Mouse (Mus musculus): Measurements from ENCODE around the gene Gas2l2. TPM values are rescaled to one million over a fixed set of nuclear protein-coding genes. Genes with fewer than 3 reads are reported as not detected.

The Gas2l2 gene
- total RNA-seq, 1 experiment = 0.09 TPM

DNA sequence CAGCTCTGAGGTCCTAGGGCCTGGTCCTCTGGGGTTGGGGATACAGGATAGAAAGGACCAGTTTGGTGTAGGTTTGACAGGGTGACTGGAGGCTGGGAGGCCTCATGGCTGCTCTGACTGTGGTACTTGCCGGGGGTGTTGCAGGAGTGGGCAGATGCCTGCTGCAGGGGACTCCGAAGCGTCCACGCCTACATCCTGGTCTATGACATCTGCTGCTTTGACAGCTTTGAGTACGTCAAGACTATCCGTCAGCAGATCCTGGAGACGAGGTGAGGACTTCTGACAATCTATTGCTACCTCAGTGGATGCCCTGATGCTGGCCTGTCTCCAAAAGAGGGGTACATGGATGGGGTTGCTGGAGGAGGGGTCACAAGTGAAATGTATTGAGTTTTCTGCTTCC lies 11.5 kb downstream of the Gas2l2 start:
- no peak for DNase-seq (ENCODE audit: low read depth, low spot score)
- no peak overlapping the region for H3K27ac ChIP-seq (ENCODE audit: insufficient read depth, low read depth, low read length, poor library complexity, severe bottlenecking)
- no peak for TF ChIP-seq ZC3H11A (IDR thresholded peaks at IDR 0.05; ENCODE audit: borderline replicate concordance, low read depth, low read length)
- no peaks in the 10 kb centered on the region for H3K36me3 ChIP-seq (ENCODE audit: control insufficient read depth, insufficient read depth, low read length, poor library complexity, severe bottlenecking)
- in situ Hi-C loops (cut with MboI; ENCODE audit: low sequenced_read_pairs in 2 of 2, unreplicated experiment in 2 of 2) = loop anchor here in 1 of 2 experiments (25.0 kb wide), 1 partner anchor 355 kb away; the partner anchor contains the start of gene Slfn2
- no peak overlapping the region for H3K4me3 ChIP-seq (ENCODE audit: insufficient read depth in 1 of 2, low read depth in 1 of 2, low read length in 2 of 2, poor library complexity in 1 of 2, severe bottlenecking in 1 of 2)
- no peak overlapping the region for H3K9ac ChIP-seq (ENCODE audit: insufficient read depth, low read depth, low read length, poor library complexity, severe bottlenecking)
- H3K9me3 ChIP-seq (ENCODE audit: control insufficient read depth, insufficient read depth, low read depth, low read length) = no peaks in the 10 kb centered on the region
- peaks cover 0 to 5% of the 10 kb centered on the region in 2 experiments; a peak in 1 of 4 replicates for H3K4me1 ChIP-seq (ENCODE audit: control insufficient read depth in 2 of 2, insufficient read depth in 2 of 2, low read length in 2 of 2, poor library complexity in 1 of 2)

DNA sequence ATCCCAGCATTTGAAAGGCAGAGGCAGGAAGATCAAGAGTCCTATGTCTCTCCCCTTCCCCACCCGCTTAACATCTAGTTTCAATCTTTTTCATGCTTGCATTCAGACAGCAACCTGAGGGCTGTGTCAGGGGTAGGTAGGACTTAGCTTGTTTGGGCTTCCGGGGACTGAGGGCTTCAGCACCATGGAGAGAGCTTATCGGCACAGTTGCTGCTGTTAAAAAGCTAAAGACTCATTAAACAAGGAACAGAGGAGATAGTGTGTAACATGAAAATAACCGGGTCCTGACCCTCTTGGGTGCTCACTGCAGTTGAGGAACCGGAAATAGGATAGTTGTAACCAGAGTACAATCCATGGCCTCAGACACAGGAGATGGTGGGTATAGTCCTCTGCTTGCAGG lies 12.2 kb downstream of the Gas2l2 start:
- in situ Hi-C loops (cut with MboI; ENCODE audit: low sequenced_read_pairs in 2 of 2, unreplicated experiment in 2 of 2) = loop anchor here in 1 of 2 experiments (25.0 kb wide), 1 partner anchor 355 kb away; the partner anchor contains the start of gene Slfn2
- DNase-seq (ENCODE audit: low read depth, low spot score) = peak; percentile 81

DNA sequence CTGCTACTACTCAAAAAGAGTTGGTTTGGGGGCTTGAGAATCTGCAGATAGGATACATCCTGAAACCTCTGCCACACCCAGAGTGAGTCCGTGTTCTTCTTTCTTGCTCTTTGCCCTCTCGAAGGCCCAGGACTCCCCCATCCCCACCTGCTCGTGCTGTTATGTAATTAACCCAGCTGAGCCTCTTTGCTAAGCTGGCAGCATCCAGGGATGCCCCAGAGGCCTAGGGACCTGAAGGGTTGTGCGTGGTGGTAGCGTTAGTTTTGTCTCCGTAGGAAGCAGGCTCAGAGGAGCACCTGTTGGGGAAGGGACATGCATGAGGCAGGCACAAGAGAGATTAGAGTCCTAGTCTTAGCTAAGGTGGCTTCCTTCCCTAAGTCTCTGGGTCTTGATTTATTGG lies 18.7 kb downstream of the Gas2l2 start:
- no peaks in the 10 kb centered on the region for H3K9me3 ChIP-seq (ENCODE audit: control insufficient read depth, insufficient read depth, low read depth, low read length)
- H3K9ac ChIP-seq (ENCODE audit: insufficient read depth, low read depth, low read length, poor library complexity, severe bottlenecking) = no peak overlapping the region
- H3K27ac ChIP-seq (ENCODE audit: insufficient read depth, low read depth, low read length, poor library complexity, severe bottlenecking) = no peak overlapping the region
- in situ Hi-C loops (cut with MboI; ENCODE audit: low sequenced_read_pairs in 2 of 2, unreplicated experiment in 2 of 2) = loop anchor here in 1 of 2 experiments (25.0 kb wide), 1 partner anchor 348 kb away; the partner anchor contains the start of gene Slfn2
- no peak for DNase-seq (ENCODE audit: low read depth, low spot score)
- no peak for TF ChIP-seq MAFK (IDR thresholded peaks at IDR 0.05; ENCODE audit: insufficient read depth, low read depth, low read length)
- no peak for TF ChIP-seq ZNF384 (IDR thresholded peaks at IDR 0.05; ENCODE audit: low read depth, low read length)
- TF ChIP-seq HCFC1 (IDR thresholded peaks at IDR 0.05; ENCODE audit: borderline replicate concordance, insufficient read depth, low read length) = no peak
- TF ChIP-seq CHD2 (IDR thresholded peaks at IDR 0.05; ENCODE audit: low read depth, low read length) = no peak
- H3K36me3 ChIP-seq (ENCODE audit: control insufficient read depth, insufficient read depth, low read length, poor library complexity, severe bottlenecking) = no peaks in the 10 kb centered on the region
- H3K4me1 ChIP-seq (ENCODE audit: control insufficient read depth in 2 of 2, insufficient read depth in 2 of 2, low read length in 2 of 2, poor library complexity in 1 of 2) = peaks cover 4 to 7% of the 10 kb centered on the region in 2 experiments
- H3K4me3 ChIP-seq (ENCODE audit: insufficient read depth in 1 of 2, low read depth in 1 of 2, low read length in 2 of 2, poor library complexity in 1 of 2, severe bottlenecking in 1 of 2) = no peak overlapping the region; a peak in 1 of 4 replicates

More for the DNA sequence above, 12.2 kb downstream of the Gas2l2 start:
- TF ChIP-seq HCFC1 (IDR thresholded peaks at IDR 0.05; ENCODE audit: borderline replicate concordance, insufficient read depth, low read length) = no peak
- no peak for TF ChIP-seq MAFK (IDR thresholded peaks at IDR 0.05; ENCODE audit: insufficient read depth, low read depth, low read length)
- TF ChIP-seq ZNF384 (IDR thresholded peaks at IDR 0.05; ENCODE audit: low read depth, low read length) = no peak
- no peak for TF ChIP-seq ZC3H11A (IDR thresholded peaks at IDR 0.05; ENCODE audit: borderline replicate concordance, low read depth, low read length)
- TF ChIP-seq CHD2 (IDR thresholded peaks at IDR 0.05; ENCODE audit: low read depth, low read length) = no peak
- H3K4me3 ChIP-seq (ENCODE audit: insufficient read depth in 1 of 2, low read depth in 1 of 2, low read length in 2 of 2, poor library complexity in 1 of 2, severe bottlenecking in 1 of 2) = no peak overlapping the region
- H3K27ac ChIP-seq (ENCODE audit: insufficient read depth, low read depth, low read length, poor library complexity, severe bottlenecking) = no peak overlapping the region
- H3K36me3 ChIP-seq (ENCODE audit: control insufficient read depth, insufficient read depth, low read length, poor library complexity, severe bottlenecking) = no peaks in the 10 kb centered on the region
- H3K4me1 ChIP-seq (ENCODE audit: control insufficient read depth in 2 of 2, insufficient read depth in 2 of 2, low read length in 2 of 2, poor library complexity in 1 of 2) = peaks cover 0 to 5% of the 10 kb centered on the region in 2 experiments; a peak in 1 of 4 replicates
- no peak overlapping the region for H3K9ac ChIP-seq (ENCODE audit: insufficient read depth, low read depth, low read length, poor library complexity, severe bottlenecking)
- H3K9me3 ChIP-seq (ENCODE audit: control insufficient read depth, insufficient read depth, low read depth, low read length) = no peaks in the 10 kb centered on the region

DNA sequence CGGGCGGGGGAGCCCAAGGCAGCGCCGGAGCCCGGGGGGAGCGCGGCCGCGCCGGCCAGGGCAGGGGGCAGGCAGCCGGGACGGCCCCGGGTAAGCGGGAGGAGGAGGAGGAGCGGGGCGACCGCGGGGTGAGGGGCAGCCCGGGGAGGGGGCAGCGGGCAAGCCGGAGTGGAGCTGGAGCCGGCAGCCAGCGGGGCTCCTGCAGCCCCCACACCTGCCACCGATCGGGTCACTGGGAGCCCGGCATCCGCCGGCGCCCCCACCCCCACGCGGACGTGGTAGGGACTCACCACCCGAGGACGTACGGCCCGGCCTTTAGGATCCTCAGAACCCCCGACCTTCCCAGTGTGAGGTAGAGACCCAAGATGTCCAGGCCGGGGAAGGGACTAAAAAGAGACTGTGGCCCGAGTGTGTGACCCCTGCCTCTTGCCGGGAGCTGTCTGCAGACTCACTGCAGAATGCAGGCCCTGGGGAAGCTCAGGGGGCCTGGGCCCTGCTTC lies 19.4 kb downstream of the Gas2l2 start:
- DNase-seq (ENCODE audit: low read depth, low spot score) = no peak
- TF ChIP-seq CHD2 (IDR thresholded peaks at IDR 0.05; ENCODE audit: low read depth, low read length) = no peak
- TF ChIP-seq ZNF384 (IDR thresholded peaks at IDR 0.05; ENCODE audit: low read depth, low read length) = no peak
- TF ChIP-seq MAFK (IDR thresholded peaks at IDR 0.05; ENCODE audit: insufficient read depth, low read depth, low read length) = no peak
- no peak for TF ChIP-seq HCFC1 (IDR thresholded peaks at IDR 0.05; ENCODE audit: borderline replicate concordance, insufficient read depth, low read length)
- TF ChIP-seq ZC3H11A (IDR thresholded peaks at IDR 0.05; ENCODE audit: borderline replicate concordance, low read depth, low read length) = no peak
- Histone ChIP-seq H3K9me3 (ENCODE audit: control insufficient read depth, insufficient read depth, low read depth, low read length) (no peaks in the 10 kb centered on the region), H3K4me3 (ENCODE audit: insufficient read depth in 1 of 2, low read depth in 1 of 2, low read length in 2 of 2, poor library complexity in 1 of 2, severe bottlenecking in 1 of 2) (peak overlapping the region; percentile 77 to 79), H3K36me3 (ENCODE audit: control insufficient read depth, insufficient read depth, low read length, poor library complexity, severe bottlenecking) (no peaks in the 10 kb centered on the region), H3K4me1 (ENCODE audit: control insufficient read depth in 2 of 2, insufficient read depth in 2 of 2, low read length in 2 of 2, poor library complexity in 1 of 2) (peaks cover 4 to 7% of the 10 kb centered on the region in 2 experiments), H3K9ac (ENCODE audit: insufficient read depth, low read depth, low read length, poor library complexity, severe bottlenecking) (peak overlapping the region; percentile 68), H3K27ac (ENCODE audit: insufficient read depth, low read depth, low read length, poor library complexity, severe bottlenecking) (no peak overlapping the region)
- in situ Hi-C loops (cut with MboI; ENCODE audit: low sequenced_read_pairs in 2 of 2, unreplicated experiment in 2 of 2) = loop anchor here in 1 of 2 experiments (25.0 kb wide), 1 partner anchor 348 kb away; the partner anchor contains the start of gene Slfn2

Data from ES-E14 (cell line).